Mouse (Mus musculus) MEL (cell line): Measurements from ENCODE around the gene Pramel1. TPM values are rescaled to one million over a fixed set of nuclear protein-coding genes. Genes with fewer than 3 reads are reported as not detected.

Experiments used
- DNase-seq: peaks from one replicate; pipeline ENCODE4 v3.0.0; 2011; ENCODE audit warnings: low read depth, low spot score
- H3K27ac ChIP-seq: 2 replicates; pipeline ENCODE4 v1.5.1; 2012; ENCODE audit warnings: low read depth, mild to moderate bottlenecking, control low read depth, low read length, moderate library complexity; ENCODE audit not compliant: control insufficient read depth
- H3K27me3 ChIP-seq, 2 experiments: fragments of 150-350 bp in 1 of 2; sonication (generic) in 1 of 2; 2 replicates each; pipeline ENCODE4 v1.6.1; 2012; ENCODE audit warnings: low read length in 2 of 2, mild to moderate bottlenecking in 2 of 2, improper control_type of control experiment in 1 of 2, moderate library complexity in 1 of 2; ENCODE audit not compliant: insufficient read depth in 2 of 2, control insufficient read depth in 1 of 2
- H3K36me3 ChIP-seq, 2 experiments: 2 replicates each; pipeline ENCODE4 v1.6.1; 2012 to 2014; ENCODE audit warnings: low read length in 2 of 2, improper control_type of control experiment in 1 of 2, inconsistent platforms in 1 of 2, mild to moderate bottlenecking in 1 of 2; ENCODE audit not compliant: insufficient read depth in 2 of 2, control insufficient read depth in 1 of 2
- H3K4me1 ChIP-seq, 2 experiments: fragments of 150-350 bp in 1 of 2; sonication (generic) in 1 of 2; 2 replicates each; pipeline ENCODE4 v1.6.1; 2012; ENCODE audit warnings: low read length in 2 of 2, improper control_type of control experiment in 1 of 2, mild to moderate bottlenecking in 1 of 2; ENCODE audit not compliant: insufficient read depth in 2 of 2, control insufficient read depth in 1 of 2
- H3K4me3 ChIP-seq, 2 experiments: fragments of 150-350 bp in 1 of 2; sonication (generic) in 1 of 2; 2 replicates each; pipeline ENCODE4 v1.5.1; 2012; ENCODE audit warnings: low read depth in 2 of 2, low read length in 2 of 2, mild to moderate bottlenecking in 2 of 2, moderate library complexity in 2 of 2, control low read depth in 1 of 2, improper control_type of control experiment in 1 of 2; ENCODE audit not compliant: control insufficient read depth in 1 of 2, insufficient read depth in 1 of 2
- H3K79me2 ChIP-seq: 2 replicates; pipeline ENCODE4 v1.6.1; 2012; ENCODE audit warnings: mild to moderate bottlenecking, low read length, moderate library complexity; ENCODE audit not compliant: control insufficient read depth, poor library complexity, insufficient read depth
- H3K9ac ChIP-seq: 2 replicates; pipeline ENCODE4 v1.6.1; 2012; ENCODE audit warnings: low read depth, mild to moderate bottlenecking, control low read depth, low read length, moderate library complexity; ENCODE audit not compliant: control insufficient read depth, poor library complexity, severe bottlenecking
- H3K9me3 ChIP-seq: fragments of 150-350 bp; sonication (generic); replicated peaks from 2 replicates; pipeline ENCODE4 v1.6.1; 2012; ENCODE audit warnings: mild to moderate bottlenecking, low read length, improper control_type of control experiment, moderate library complexity; ENCODE audit not compliant: insufficient read depth
- CHD2 ChIP-seq: IDR thresholded peaks from 2 replicates; pipeline ENCODE4 v1.6.1; 2011; ENCODE audit warnings: low read length, improper control_type of control experiment
- ELF1 ChIP-seq: IDR thresholded peaks from 2 replicates; pipeline ENCODE4 v1.6.1; 2014; ENCODE audit warnings: low read depth, mild to moderate bottlenecking, inconsistent platforms, low read length, improper control_type of control experiment, moderate library complexity
- ETS1 ChIP-seq: IDR thresholded peaks from 2 replicates; pipeline ENCODE4 v1.6.1; 2012; ENCODE audit warnings: low read depth, mild to moderate bottlenecking, inconsistent platforms, low read length, improper control_type of control experiment, moderate library complexity
- GABPA ChIP-seq: IDR thresholded peaks from 2 replicates; pipeline ENCODE4 v1.6.1; 2012; ENCODE audit warnings: low read depth, mild to moderate bottlenecking, inconsistent platforms, low read length, improper control_type of control experiment, moderate library complexity
- GATA1 ChIP-seq: IDR thresholded peaks from 2 replicates; pipeline ENCODE4 v1.6.1; 2011; ENCODE audit warnings: low read depth, low read length, improper control_type of control experiment
- HCFC1 ChIP-seq: IDR thresholded peaks from 2 replicates; pipeline ENCODE4 v1.6.1; 2012; ENCODE audit warnings: low read depth, mild to moderate bottlenecking, inconsistent platforms, low read length, improper control_type of control experiment, moderate library complexity
- JUND ChIP-seq: IDR thresholded peaks from 2 replicates; pipeline ENCODE4 v1.6.1; 2011; ENCODE audit warnings: low read depth, mild to moderate bottlenecking, improper control_type of control experiment, low read length
- KAT2A ChIP-seq: conservative IDR thresholded peaks from 2 replicates; pipeline ENCODE4 v1.6.1; 2012; ENCODE audit warnings: low read depth, low read length, improper control_type of control experiment, inconsistent platforms
- MAFK ChIP-seq: IDR thresholded peaks from 2 replicates; pipeline ENCODE4 v1.6.1; 2011; ENCODE audit warnings: low read depth, mild to moderate bottlenecking, low read length, improper control_type of control experiment, borderline replicate concordance
- MAX ChIP-seq: IDR thresholded peaks from 2 replicates; pipeline ENCODE4 v1.6.1; 2011; ENCODE audit warnings: low read length, improper control_type of control experiment
- MAZ ChIP-seq: IDR thresholded peaks from 2 replicates; pipeline ENCODE4 v1.6.1; 2012; ENCODE audit warnings: low read depth, mild to moderate bottlenecking, inconsistent platforms, low read length, improper control_type of control experiment
- MEF2A ChIP-seq: IDR thresholded peaks from 2 replicates; pipeline ENCODE4 v1.6.1; 2014; ENCODE audit warnings: low read depth, mild to moderate bottlenecking, inconsistent platforms, low read length, improper control_type of control experiment; ENCODE audit not compliant: poor library complexity, insufficient replicate concordance, severe bottlenecking; ENCODE audit errors: extremely low read depth
- NRF1 ChIP-seq: IDR thresholded peaks from 2 replicates; pipeline ENCODE4 v1.6.1; 2014; ENCODE audit warnings: low read depth, mild to moderate bottlenecking, inconsistent platforms, low read length, improper control_type of control experiment, moderate library complexity; ENCODE audit not compliant: poor library complexity, insufficient read depth, severe bottlenecking
- POLR2AphosphoS2 ChIP-seq: IDR thresholded peaks from 2 replicates; pipeline ENCODE4 v1.6.1; 2011; ENCODE audit warnings: low read length, improper control_type of control experiment
- SIN3A ChIP-seq: IDR thresholded peaks from 2 replicates; pipeline ENCODE4 v1.6.1; 2012; ENCODE audit warnings: low read length, improper control_type of control experiment, inconsistent platforms
- SMC3 ChIP-seq: IDR thresholded peaks from 2 replicates; pipeline ENCODE4 v1.6.1; 2011; ENCODE audit warnings: low read depth, low read length, improper control_type of control experiment
- TCF12 ChIP-seq: IDR thresholded peaks from 2 replicates; pipeline ENCODE4 v1.6.1; 2014; ENCODE audit warnings: low read depth, mild to moderate bottlenecking, inconsistent platforms, low read length, improper control_type of control experiment, moderate library complexity
- USF1 ChIP-seq: IDR thresholded peaks from 2 replicates; pipeline ENCODE4 v1.6.1; 2014; ENCODE audit warnings: low read depth, mild to moderate bottlenecking, inconsistent platforms, low read length, improper control_type of control experiment, moderate library complexity
- polyA plus RNA-seq, 2 experiments: library from polyadenylated mRNA; stranded (reverse) in 1 of 2; unstranded in 1 of 2; fragments of >175 nt in 1 of 2; fragments of >200 nt in 1 of 2; gene quantifications; 2 replicates each; pipeline versions ENCODE4 v1.2.1 to v1.2.4; 2012; ENCODE audit warnings: low replicate concordance in 2 of 2, low read depth in 1 of 2; ENCODE audit not compliant: insufficient read length in 2 of 2, insufficient read depth in 1 of 2, missing spikeins in 1 of 2
- total RNA-seq: library from RNA; depleted of rRNA; stranded (reverse); fragments of 300-350 nt; gene quantifications from 2 replicates; pipeline ENCODE4 v1.2.3, GENCODE M21; 2012

Gene Pramel1
- total and polyA plus RNA-seq, 3 experiments, result not detected

GRCm38 (mm10) chr4:143349484-143349906 is 44.7 kb upstream of the Pramel1 start, which contains the start of gene Lrrc38:
Gene Lrrc38 (plus strand): TSS chr4:143349757.
- H3K4me3 ChIP-seq, result no peak within 1 kb of the TSS

GRCm38 (mm10) chr4:143350047-143351015 is 43.9 kb upstream of the Pramel1 start:
- no peaks in the 10 kb centered on the region for H3K9me3 ChIP-seq
- H3K27me3 ChIP-seq, result no peaks in the 10 kb centered on the region

More at GRCm38 (mm10) chr4:143349484-143349906, 44.7 kb upstream of the Pramel1 start, which contains the start of gene Lrrc38:
- no peak within 1 kb of the TSS for H3K27ac ChIP-seq
- H3K27me3 ChIP-seq, result no peaks in the 10 kb centered on the region
- no peaks in the 10 kb centered on the region for H3K9me3 ChIP-seq
- DNase-seq, result no peak
- TF ChIP-seq GATA1, result no peak
- TF ChIP-seq MAFK, result no peak
- no peak for TF ChIP-seq JUND
- no peak for TF ChIP-seq USF1
- TF ChIP-seq SIN3A, result no peak
- no peak for TF ChIP-seq MEF2A
- no peak for TF ChIP-seq ETS1
- no peak for TF ChIP-seq ELF1
- TF ChIP-seq CHD2, result no peak
- TF ChIP-seq POLR2AphosphoS2, result no peak
- H3K9ac ChIP-seq, result no peak within 1 kb of the TSS
- no peaks in the 10 kb centered on the region for H3K36me3 ChIP-seq
- H3K4me1 ChIP-seq, result no peaks in the 10 kb centered on the region
- H3K79me2 ChIP-seq, result no peaks in the 10 kb centered on the region

GRCm38 (mm10) chr4:143352301-143352700 is 41.9 kb upstream of the Pramel1 start:
- TF ChIP-seq KAT2A (no peak), MAZ (no peak), MEF2A (no peak), TCF12 (no peak), GABPA (no peak), HCFC1 (no peak), NRF1 (no peak), SMC3 (no peak), MAX (no peak)
- no peak overlapping the region for H3K4me3 ChIP-seq
- no peaks in the 10 kb centered on the region for H3K27me3 ChIP-seq
- H3K36me3 ChIP-seq, result no peaks in the 10 kb centered on the region
- no peak overlapping the region for H3K27ac ChIP-seq
- no peaks in the 10 kb centered on the region for H3K4me1 ChIP-seq
- no peaks in the 10 kb centered on the region for H3K9me3 ChIP-seq
- no peak for DNase-seq
- no peak overlapping the region for H3K9ac ChIP-seq
- H3K79me2 ChIP-seq, result no peaks in the 10 kb centered on the region

More at GRCm38 (mm10) chr4:143350047-143351015, 43.9 kb upstream of the Pramel1 start:
- Histone ChIP-seq H3K36me3 (no peaks in the 10 kb centered on the region), H3K4me1 (no peaks in the 10 kb centered on the region), H3K27ac (no peak overlapping the region), H3K4me3 (no peak overlapping the region), H3K79me2 (no peaks in the 10 kb centered on the region)
- TF ChIP-seq GABPA, result no peak
- TF ChIP-seq, all 39 proteins: peak for 0
- DNase-seq, result no peak
- no peak overlapping the region for H3K9ac ChIP-seq
